Mouse (Mus musculus) heart, embryonic 11.5 days (tissue): ENCODE results near the gene Strbp. TPM values are rescaled to one million over a fixed set of nuclear protein-coding genes. Genes with fewer than 3 reads are reported as not detected.
"Not testable (repeated sequence)": the region's sequence is repeated elsewhere in the genome, so short reads cannot be mapped to it uniquely, and the experiment has no call there.

Experiments
- ATAC-seq: fragments of 200-750 bp; cut with Nextera tagmentation; replicated peaks from 2 replicates; pipeline ENCODE4 v1.8.0; 2017; ENCODE audit warnings: moderate library complexity; ENCODE audit not compliant: insufficient number of reproducible peaks, low FRiP score, low TSS enrichment
- H3K27ac ChIP-seq: fragments of 300-500 bp; sonication (generic); 2 replicates; pipeline ENCODE4 v1.5.1; 2014; ENCODE audit warnings: mild to moderate bottlenecking, low read depth, low read length
- H3K27me3 ChIP-seq: fragments of 300-500 bp; sonication (generic); 2 replicates; pipeline ENCODE4 v1.6.1; 2014; ENCODE audit warnings: mild to moderate bottlenecking, low read length, mixed read lengths; ENCODE audit not compliant: control insufficient read depth, insufficient read depth
- H3K36me3 ChIP-seq: fragments of 300-500 bp; sonication (generic); 2 replicates; pipeline ENCODE4 v1.6.1; 2014; ENCODE audit warnings: mild to moderate bottlenecking, low read length, moderate library complexity, mixed read lengths; ENCODE audit not compliant: control insufficient read depth, insufficient read depth
- H3K4me1 ChIP-seq: fragments of 300-500 bp; sonication (generic); 2 replicates; pipeline ENCODE4 v1.6.1; 2014; ENCODE audit warnings: low read length; ENCODE audit not compliant: control insufficient read depth, insufficient read depth
- H3K4me2 ChIP-seq: fragments of 300-500 bp; sonication (generic); 2 replicates; pipeline ENCODE4 v1.6.1; 2014; ENCODE audit warnings: mild to moderate bottlenecking, moderate library complexity
- H3K4me3 ChIP-seq: fragments of 300-500 bp; sonication (generic); 2 replicates; pipeline ENCODE4 v1.5.1; 2014; ENCODE audit warnings: low read depth, low read length
- H3K9ac ChIP-seq: fragments of 300-500 bp; sonication (generic); 2 replicates; pipeline ENCODE4 v1.6.1; 2014; ENCODE audit warnings: mild to moderate bottlenecking, low read depth, low read length, moderate library complexity
- H3K9me3 ChIP-seq: fragments of 300-500 bp; sonication (generic); replicated peaks from 2 replicates; pipeline ENCODE4 v1.6.1; 2016; ENCODE audit warnings: low read length; ENCODE audit not compliant: control insufficient read depth
- WGBS: fragments of 180-500 bp; shearing (Covaris S2); extraction: QIAGEN DNeasy Blood & Tissue Kit; methylation state at CpG from one replicate; pipeline ENCODE4 v1.1.7; 2014; ENCODE audit not compliant: insufficient replicate concordance; 5-methylcytosine and 5-hydroxymethylcytosine counted together
- polyA plus RNA-seq: library from polyadenylated mRNA; unstranded; fragments of >200 nt; fragmentation: Nextera tagmentation; extraction: Ambion mirVana; gene quantifications from 2 replicates; pipeline ENCODE4 v1.2.1, GENCODE M21; 2014

Gene Strbp
- polyA plus RNA-seq, 1 experiment from 2014 or later: 32.4 TPM

GRCm38 (mm10) chr2:37527587-37527986 is 176.1 kb downstream of the Strbp start:
- ATAC-seq: no peak
- H3K4me2 ChIP-seq: no peak overlapping the region
- no peaks in the 10 kb centered on the region for H3K27me3 ChIP-seq
- no peak overlapping the region for H3K4me3 ChIP-seq
- no peaks in the 10 kb centered on the region for H3K9me3 ChIP-seq
- no peak overlapping the region for H3K27ac ChIP-seq
- peaks cover 3% of the 10 kb centered on the region; the same call in 1 of the 2 replicates for H3K4me1 ChIP-seq
- no peaks in the 10 kb centered on the region for H3K36me3 ChIP-seq
- H3K9ac ChIP-seq: no peak overlapping the region

- Histone ChIP-seq H3K4me2 (no peak overlapping the region), H3K27me3 (no peaks in the 10 kb centered on the region), H3K36me3 (peaks cover 4% of the 10 kb centered on the region; the same call in 1 of the 2 replicates), H3K9me3 (no peaks in the 10 kb centered on the region), H3K4me1 (0 out of 2 replicates have a peak, but pooled peaks cover 3% of the 10 kb centered on the region), H3K9ac (no peak overlapping the region), H3K4me3 (no peak overlapping the region), H3K27ac (no peak overlapping the region)
- no peak for ATAC-seq
- 92% methylated on average over 1 of the region's 1 CpGs for WGBS
These were observed 184.4 kb downstream of the Strbp start for GRCm38 (mm10) chr2:37519286-37519640.

GRCm38 (mm10) chr2:37518561-37519285 is 184.9 kb downstream of the Strbp start:
- Histone ChIP-seq H3K9me3 (no peaks in the 10 kb centered on the region), H3K4me1 (0 out of 2 replicates have a peak, but pooled peaks cover 3% of the 10 kb centered on the region), H3K9ac (no peak overlapping the region), H3K27ac (no peak overlapping the region), H3K36me3 (peaks cover 4% of the 10 kb centered on the region; the same call in 1 of the 2 replicates), H3K4me2 (no peak overlapping the region), H3K4me3 (no peak overlapping the region), H3K27me3 (no peaks in the 10 kb centered on the region)
- no peak for ATAC-seq
- WGBS: 91% methylated on average over 4 of the region's 4 CpGs

GRCm38 (mm10) chr2:37516922-37517462 is 186.7 kb downstream of the Strbp start:
- H3K27me3 ChIP-seq: no peaks in the 10 kb centered on the region
- H3K36me3 ChIP-seq: peaks cover 4% of the 10 kb centered on the region; the same call in 1 of the 2 replicates
- no peak overlapping the region for H3K9ac ChIP-seq
- H3K4me3 ChIP-seq: no peak overlapping the region
- H3K4me1 ChIP-seq: 0 out of 2 replicates have a peak, but pooled peaks cover 3% of the 10 kb centered on the region
- H3K9me3 ChIP-seq: no peaks in the 10 kb centered on the region
- peak; percentile 31; the same call in 1 of the 2 replicates for ATAC-seq
- no peak overlapping the region for H3K27ac ChIP-seq
- 38% methylated on average over 4 of the region's 4 CpGs for WGBS
- H3K4me2 ChIP-seq: no peak overlapping the region

- Histone ChIP-seq H3K4me3 (peak within 1 kb of the TSS; percentile 20), H3K27ac (no peak within 1 kb of the TSS), H3K9me3 (no peaks in the 10 kb centered on the region), H3K4me2 (peak within 1 kb of the TSS; percentile 52), H3K9ac (no peak within 1 kb of the TSS), H3K36me3 (peaks cover 4% of the 10 kb centered on the region; the same call in 1 of the 2 replicates), H3K4me1 (0 out of 2 replicates have a peak, but pooled peaks cover 3% of the 10 kb centered on the region), H3K27me3 (no peaks in the 10 kb centered on the region)
- peak; percentile 31; the same call in 1 of the 2 replicates for ATAC-seq
- WGBS: 26% methylated on average over 11 of the region's 11 CpGs
These were observed 187.5 kb downstream of the Strbp start, which contains the start of gene Gpr21 for GRCm38 (mm10) chr2:37516030-37516710. Gene Gpr21, plus strand, starts transcription at chr2:37516332.

GRCm38 (mm10) chr2:37511134-37511901 is 192.3 kb downstream of the Strbp start:
- H3K4me2 ChIP-seq: no peak overlapping the region
- H3K27me3 ChIP-seq: no peaks in the 10 kb centered on the region
- H3K9me3 ChIP-seq: no peaks in the 10 kb centered on the region
- H3K9ac ChIP-seq: no peak overlapping the region
- no peaks in the 10 kb centered on the region for H3K36me3 ChIP-seq
- WGBS: 88% methylated on average over 4 of the region's 4 CpGs
- ATAC-seq: no peak
- H3K27ac ChIP-seq: no peak overlapping the region
- no peak overlapping the region for H3K4me3 ChIP-seq
- H3K4me1 ChIP-seq: 0 out of 2 replicates have a peak, but pooled peaks cover 3% of the 10 kb centered on the region

GRCm38 (mm10) chr2:37505856-37506255 is 197.8 kb downstream of the Strbp start:
- not testable (repeated sequence) for ATAC-seq, H3K4me2 ChIP-seq, H3K4me3 ChIP-seq, H3K36me3 ChIP-seq, H3K4me1 ChIP-seq, H3K9ac ChIP-seq, H3K27ac ChIP-seq, H3K9me3 ChIP-seq, H3K27me3 ChIP-seq
- 88% methylated on average over 2 of the region's 2 CpGs for WGBS

- no peaks in the 10 kb centered on the region for H3K4me1 ChIP-seq
- no peak overlapping the region for H3K4me3 ChIP-seq
- no peaks in the 10 kb centered on the region for H3K27me3 ChIP-seq
- 75% methylated on average over 4 of the region's 4 CpGs for WGBS
- no peak overlapping the region for H3K27ac ChIP-seq
- H3K9me3 ChIP-seq: no peaks in the 10 kb centered on the region
- no peak overlapping the region for H3K9ac ChIP-seq
- no peak for ATAC-seq
- peaks cover 4% of the 10 kb centered on the region; the same call in 1 of the 2 replicates for H3K36me3 ChIP-seq
- H3K4me2 ChIP-seq: no peak overlapping the region
These were observed 206.3 kb downstream of the Strbp start for GRCm38 (mm10) chr2:37497321-37497720.
